Mouse (Mus musculus) small intestine, adult 2 months (tissue): ENCODE results near the gene Gga2. TPM values are rescaled to one million over a fixed set of nuclear protein-coding genes. Genes with fewer than 3 reads are reported as not detected.
A peak's percentile ranks its signal among the peaks of the same experiment; 100 is the strongest.

Experiments used
- H3K27ac ChIP-seq: fragments of 200-500 bp; 2 replicates; pipeline ENCODE4 v1.5.1; 2012; ENCODE audit warnings: low read depth, low read length, control low read depth, inconsistent platforms; ENCODE audit not compliant: insufficient read depth
- H3K27me3 ChIP-seq: fragments of 200-500 bp; 2 replicates; pipeline ENCODE4 v1.6.1; 2012; ENCODE audit warnings: mild to moderate bottlenecking, moderate library complexity, low read length, inconsistent platforms; ENCODE audit not compliant: control insufficient read depth, insufficient read depth
- H3K36me3 ChIP-seq: fragments of 200-500 bp; 2 replicates; pipeline ENCODE4 v1.6.1; 2012; ENCODE audit warnings: mild to moderate bottlenecking, low read length, control low read depth, inconsistent platforms; ENCODE audit not compliant: control insufficient read depth, insufficient read depth
- H3K4me1 ChIP-seq: fragments of 200-500 bp; 2 replicates; pipeline ENCODE4 v1.6.1; 2012; ENCODE audit warnings: low read length, inconsistent platforms, mixed read lengths; ENCODE audit not compliant: control insufficient read depth, insufficient read depth, insufficient read length
- H3K4me3 ChIP-seq: fragments of 200-500 bp; 2 replicates; pipeline ENCODE4 v1.5.1; 2012; ENCODE audit warnings: low read depth, mild to moderate bottlenecking, control low read depth, inconsistent platforms, low read length, moderate library complexity
- CTCF ChIP-seq: fragments of 200-500 bp; IDR thresholded peaks from 2 replicates; pipeline ENCODE4 v1.5.1; 2012; ENCODE audit warnings: low read depth, mild to moderate bottlenecking, control low read depth, inconsistent platforms, low read length, moderate library complexity, mixed read lengths; ENCODE audit not compliant: insufficient replicate concordance, insufficient read length; ENCODE audit errors: extremely low read depth
- POLR2A ChIP-seq: fragments of 200-500 bp; IDR thresholded peaks from 2 replicates; pipeline ENCODE4 v1.6.1; 2012; ENCODE audit warnings: low read depth, mild to moderate bottlenecking, control low read depth, inconsistent platforms, low read length, moderate library complexity
- WGBS: fragments of 180-500 bp; shearing (Covaris S2); methylation state at CpG from one replicate; pipeline ENCODE4 v1.1.7; 2018; 5-methylcytosine and 5-hydroxymethylcytosine counted together
- polyA plus RNA-seq: library from polyadenylated mRNA; depleted of rRNA; stranded (reverse); fragments of >200 nt; gene quantifications from 2 replicates; pipeline ENCODE4 v1.2.3, GENCODE M21; 2012

Gga2 gene
- polyA plus RNA-seq, 1 experiment: 16.0 TPM

DNA sequence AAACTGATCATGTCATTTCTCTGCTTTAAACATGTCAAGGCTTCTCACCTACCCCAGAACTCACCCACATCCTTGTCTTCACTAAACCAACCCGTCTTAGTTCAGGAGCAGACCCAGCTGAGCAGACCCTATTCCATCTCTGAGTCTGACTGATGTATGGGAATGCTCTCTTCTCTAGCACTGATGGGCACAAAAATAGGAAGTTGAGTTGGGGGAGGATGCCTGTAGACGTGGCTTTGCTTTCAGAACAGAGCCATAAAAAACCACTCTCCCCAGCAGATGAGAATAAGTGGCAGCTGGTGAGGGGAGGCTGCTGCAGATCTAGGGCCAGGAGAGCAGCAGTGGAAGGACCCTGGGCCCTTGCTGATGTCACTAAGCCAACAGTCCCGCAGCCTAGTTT is 12.3 kb upstream of the Gga2 start:
- no peaks in the 10 kb centered on the region for H3K4me1 ChIP-seq
- H3K27me3 ChIP-seq: no peaks in the 10 kb centered on the region
- H3K27ac ChIP-seq: no peak overlapping the region
- H3K4me3 ChIP-seq: no peak overlapping the region
- 62% methylated on average over 3 of the region's 3 CpGs for WGBS
- TF ChIP-seq CTCF (no peak), POLR2A (no peak)
- peaks cover 8% of the 10 kb centered on the region; the same call in 1 of the 2 replicates for H3K36me3 ChIP-seq

DNA sequence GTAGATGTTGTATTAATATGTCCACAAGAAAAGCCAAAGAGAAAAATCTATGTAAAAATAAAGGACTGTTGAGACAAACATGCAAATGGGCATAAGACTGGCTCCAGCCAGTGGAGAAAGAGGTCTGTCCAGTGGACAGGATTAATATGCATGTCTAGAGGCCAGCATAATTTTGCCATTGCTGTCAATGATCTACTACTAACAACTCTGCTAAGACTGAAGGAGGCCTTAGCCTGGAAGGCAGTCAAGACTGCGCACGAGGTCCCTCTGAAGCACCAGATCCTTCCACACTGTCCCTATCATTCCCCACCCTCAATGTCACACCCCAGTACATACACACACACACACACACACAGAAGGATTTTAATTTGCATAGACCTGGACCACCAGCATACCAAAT is 1.1 kb upstream of the Gga2 start:
- Histone ChIP-seq H3K27ac (no peak overlapping the region), H3K27me3 (no peaks in the 10 kb centered on the region), H3K4me3 (no peak overlapping the region), H3K36me3 (no peaks in the 10 kb centered on the region), H3K4me1 (no peaks in the 10 kb centered on the region; the same call in 1 of the 2 replicates)
- TF ChIP-seq POLR2A: no peak
- TF ChIP-seq CTCF: no peak
- 96% methylated on average over 2 of the region's 2 CpGs for WGBS

DNA sequence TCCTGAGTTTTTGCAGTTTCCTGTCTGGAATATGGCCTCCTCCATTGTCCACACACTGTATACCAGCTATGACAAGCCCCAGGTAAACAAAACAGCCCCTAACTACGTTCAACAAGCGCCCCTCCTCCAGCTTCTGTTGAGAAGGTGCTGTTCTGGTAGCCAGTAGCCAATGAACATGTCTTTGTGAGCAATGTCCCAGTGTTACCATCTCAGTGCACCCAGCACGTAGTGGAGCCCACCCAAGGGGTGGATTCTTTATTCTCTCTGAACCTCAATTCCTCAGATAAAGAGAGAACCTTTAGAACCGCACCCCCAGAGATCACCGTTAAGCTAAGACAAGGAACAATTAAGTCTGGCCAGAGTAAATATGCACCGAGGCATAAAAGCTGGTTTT is 752 bp downstream of the Gga2 start:
- no peaks in the 10 kb centered on the region for H3K27me3 ChIP-seq
- H3K4me3 ChIP-seq: peak overlapping the region; percentile 97
- TF ChIP-seq POLR2A (no peak), CTCF (no peak)
- H3K27ac ChIP-seq: no peak overlapping the region
- H3K4me1 ChIP-seq: no peaks in the 10 kb centered on the region; the same call in 1 of the 2 replicates
- WGBS: 12% methylated on average over 6 of the region's 6 CpGs
- no peaks in the 10 kb centered on the region for H3K36me3 ChIP-seq

DNA sequence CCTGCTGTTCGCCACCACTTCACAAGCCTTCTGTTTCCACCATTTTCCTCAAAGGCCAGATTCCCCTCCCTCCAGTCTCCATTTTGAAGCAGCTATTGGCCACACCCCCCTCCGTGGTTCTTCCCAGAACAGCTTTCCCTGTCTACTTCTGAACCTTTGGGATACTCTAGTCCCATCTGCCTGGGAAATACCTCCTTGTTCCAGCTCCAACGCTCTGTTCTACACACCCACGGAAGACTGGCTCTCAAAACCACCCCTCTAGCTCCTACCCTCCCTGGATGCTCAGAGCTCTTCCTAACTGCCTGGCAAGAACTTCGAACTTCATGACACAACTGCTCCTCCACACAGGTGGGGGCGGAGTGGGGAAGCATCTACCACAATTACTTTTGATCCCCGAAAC is 2.0 kb downstream of the Gga2 start:
- H3K4me1 ChIP-seq: no peaks in the 10 kb centered on the region; the same call in 1 of the 2 replicates
- 87% methylated on average over 7 of the region's 7 CpGs for WGBS
- H3K27ac ChIP-seq: no peak overlapping the region
- no peaks in the 10 kb centered on the region for H3K27me3 ChIP-seq
- no peak overlapping the region for H3K4me3 ChIP-seq
- TF ChIP-seq POLR2A (no peak), CTCF (no peak)
- no peaks in the 10 kb centered on the region for H3K36me3 ChIP-seq

DNA sequence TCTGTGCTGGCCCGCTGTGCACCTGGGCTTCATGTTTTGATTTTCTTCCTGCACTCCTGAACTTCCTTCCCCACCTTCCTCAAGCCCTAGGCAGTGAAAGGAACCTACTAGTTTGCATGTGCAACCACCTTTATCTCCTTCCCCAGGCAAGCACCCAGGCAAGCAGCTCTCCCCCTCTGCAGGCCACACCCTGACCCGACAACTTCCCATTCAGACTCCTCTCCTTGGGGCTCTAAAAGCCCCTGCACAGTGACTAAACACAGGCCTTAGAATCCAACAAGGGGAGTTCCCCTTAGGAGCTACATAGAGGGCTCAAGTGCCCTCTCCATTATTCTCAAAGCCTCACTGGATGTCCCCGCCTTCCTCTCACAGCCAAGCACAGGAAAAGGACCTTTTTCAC is 2.8 kb downstream of the Gga2 start:
- 43% methylated on average over 3 of the region's 3 CpGs for WGBS
- no peak overlapping the region for H3K4me3 ChIP-seq
- H3K27ac ChIP-seq: no peak overlapping the region
- no peaks in the 10 kb centered on the region; the same call in 1 of the 2 replicates for H3K4me1 ChIP-seq
- no peaks in the 10 kb centered on the region for H3K27me3 ChIP-seq
- no peak for TF ChIP-seq CTCF
- no peak for TF ChIP-seq POLR2A
- H3K36me3 ChIP-seq: no peaks in the 10 kb centered on the region

DNA sequence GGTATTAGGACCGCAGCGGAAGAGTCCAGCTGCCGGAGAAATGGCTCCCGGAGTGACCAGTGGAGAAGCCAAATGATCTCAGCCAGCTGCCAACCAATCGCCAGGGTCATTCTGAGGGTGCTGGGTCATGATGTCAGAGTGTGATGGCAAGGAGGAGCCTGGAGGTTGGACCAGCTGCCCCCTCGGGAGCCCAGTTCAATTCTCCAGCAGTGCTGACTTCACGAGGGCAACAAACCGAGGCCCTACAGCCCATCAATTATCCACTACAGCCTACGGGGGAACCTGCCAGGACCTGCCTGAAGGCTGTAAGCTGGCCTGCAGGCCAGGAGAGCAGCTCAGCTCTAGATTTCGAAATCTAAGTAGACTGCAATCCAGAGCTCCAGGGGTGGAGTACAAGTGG is 5.3 kb downstream of the Gga2 start:
- H3K4me3 ChIP-seq: no peak overlapping the region
- no peaks in the 10 kb centered on the region for H3K27me3 ChIP-seq
- TF ChIP-seq CTCF (no peak), POLR2A (no peak)
- H3K4me1 ChIP-seq: no peaks in the 10 kb centered on the region; the same call in 1 of the 2 replicates
- 70% methylated on average over 10 of the region's 10 CpGs for WGBS
- H3K36me3 ChIP-seq: no peaks in the 10 kb centered on the region
- H3K27ac ChIP-seq: no peak overlapping the region

DNA sequence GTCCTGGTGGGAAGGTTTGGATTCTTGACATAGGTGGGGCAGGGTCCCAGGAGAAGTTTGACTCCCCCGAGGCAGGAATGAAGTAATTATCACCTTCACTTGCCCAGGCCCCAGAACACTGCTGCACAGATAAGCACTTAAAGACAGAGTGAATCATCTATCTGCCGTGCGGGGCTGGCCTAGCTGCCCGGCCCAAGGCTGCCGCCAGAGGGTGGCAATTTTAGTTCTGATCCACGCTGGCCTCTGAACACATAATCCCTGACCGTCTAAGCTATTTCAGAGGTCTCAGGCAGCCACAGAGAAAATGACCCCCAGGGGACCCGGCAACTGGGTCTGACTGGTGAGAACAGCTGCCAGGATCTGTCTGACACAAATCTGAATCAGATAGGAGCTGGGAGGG is 5.9 kb downstream of the Gga2 start:
- 50% methylated on average over 8 of the region's 8 CpGs for WGBS
- Histone ChIP-seq H3K4me1 (no peaks in the 10 kb centered on the region; the same call in 1 of the 2 replicates), H3K4me3 (no peak overlapping the region), H3K27me3 (no peaks in the 10 kb centered on the region), H3K27ac (no peak overlapping the region), H3K36me3 (peaks cover 2% of the 10 kb centered on the region; the same call in 1 of the 2 replicates)
- TF ChIP-seq POLR2A: no peak
- no peak; the same call in 1 of the 2 replicates for TF ChIP-seq CTCF
